Mouse (Mus musculus): ENCODE data around the gene Atad3a. TPM values are rescaled to one million over a fixed set of nuclear protein-coding genes. Genes with fewer than 3 reads are reported as not detected.

Atad3a gene
- polyA plus RNA-seq, 1 experiment from 2014 or later, result 110 TPM

DNA sequence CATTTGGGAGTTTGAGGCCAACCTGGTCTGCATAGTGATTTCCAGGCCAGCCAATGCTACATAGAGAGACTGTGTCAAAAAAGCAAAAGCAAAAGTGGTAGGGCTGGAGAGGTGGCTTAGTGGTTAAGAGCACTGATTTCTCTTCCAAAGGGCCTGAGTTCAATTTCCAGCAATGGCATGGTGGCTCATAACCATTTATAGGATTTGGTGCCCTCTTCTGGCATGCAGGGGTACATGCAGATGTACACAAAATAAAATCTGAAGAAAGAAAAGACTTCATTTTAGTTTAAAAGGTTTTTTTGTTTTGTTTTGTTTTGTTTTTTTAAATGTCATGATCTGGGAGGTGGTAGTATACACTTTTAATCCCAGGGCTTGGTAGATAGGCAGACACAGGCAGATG lies 60.5 kb downstream of the Atad3a start:
- Histone ChIP-seq H3K9me3 (replicated peaks) (no peaks in the 10 kb centered on the region), H3K36me3 (no peaks in the 10 kb centered on the region), H3K4me2 (no peak overlapping the region), H3K27me3 (replicated peaks) (peaks cover 20% of the 10 kb centered on the region), H3K4me1 (peaks cover 9% of the 10 kb centered on the region), H3K4me3 (no peak overlapping the region), H3K27ac (no peak overlapping the region), H3K9ac (no peak overlapping the region)
- no peak for ATAC-seq

DNA sequence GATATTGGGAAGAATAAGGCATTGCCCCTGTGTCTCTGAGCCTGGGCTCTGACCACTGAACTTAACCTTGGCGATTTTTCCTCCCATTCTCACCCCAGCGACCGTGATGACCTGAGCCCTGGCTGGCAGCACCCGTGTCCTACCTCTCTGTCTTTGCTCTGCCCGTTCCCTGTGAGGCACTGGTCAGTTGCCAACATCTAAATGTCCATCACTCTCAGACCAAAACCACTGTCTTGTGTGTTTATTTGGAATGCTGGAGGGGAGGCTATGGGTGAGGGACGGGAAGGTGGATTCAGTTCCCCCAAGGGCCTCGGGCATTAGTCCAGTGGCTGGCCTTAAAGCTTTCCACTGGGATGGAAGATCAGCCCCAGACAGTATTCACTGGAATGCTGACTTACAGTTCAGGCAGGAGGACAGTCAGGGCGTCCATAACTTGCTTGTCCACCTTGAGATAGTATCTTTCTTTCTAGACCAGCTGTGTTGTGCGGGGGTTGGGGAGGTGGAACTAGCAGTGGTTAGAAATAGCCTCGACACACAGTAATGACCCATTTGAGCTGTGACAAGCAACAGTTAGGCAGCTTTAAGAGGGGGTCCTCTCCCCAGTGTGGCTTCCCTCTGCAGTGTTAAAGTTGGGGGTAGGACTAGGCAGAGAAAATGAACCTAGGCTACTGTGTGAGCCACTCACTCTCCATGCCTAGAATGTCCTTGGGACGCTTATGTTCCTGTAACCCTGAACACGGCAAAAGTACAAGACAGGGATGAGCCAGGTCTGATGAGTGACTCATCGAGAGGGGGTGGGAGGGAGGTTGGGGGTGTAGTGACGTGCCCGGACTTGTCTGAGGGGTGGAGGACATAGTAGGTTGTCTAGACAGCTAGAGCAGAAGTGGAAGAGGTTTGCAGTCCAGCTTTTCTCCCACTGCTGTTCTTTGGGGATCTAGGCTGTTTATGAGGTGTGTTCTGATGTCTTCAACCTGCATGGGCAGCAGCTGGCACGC lies 64.3 kb downstream of the Atad3a start:
- 46% methylated on average over 16 of the region's 16 CpGs for WGBS (ENCODE audit: insufficient replicate concordance)
- ATAC-seq, result no peak

DNA sequence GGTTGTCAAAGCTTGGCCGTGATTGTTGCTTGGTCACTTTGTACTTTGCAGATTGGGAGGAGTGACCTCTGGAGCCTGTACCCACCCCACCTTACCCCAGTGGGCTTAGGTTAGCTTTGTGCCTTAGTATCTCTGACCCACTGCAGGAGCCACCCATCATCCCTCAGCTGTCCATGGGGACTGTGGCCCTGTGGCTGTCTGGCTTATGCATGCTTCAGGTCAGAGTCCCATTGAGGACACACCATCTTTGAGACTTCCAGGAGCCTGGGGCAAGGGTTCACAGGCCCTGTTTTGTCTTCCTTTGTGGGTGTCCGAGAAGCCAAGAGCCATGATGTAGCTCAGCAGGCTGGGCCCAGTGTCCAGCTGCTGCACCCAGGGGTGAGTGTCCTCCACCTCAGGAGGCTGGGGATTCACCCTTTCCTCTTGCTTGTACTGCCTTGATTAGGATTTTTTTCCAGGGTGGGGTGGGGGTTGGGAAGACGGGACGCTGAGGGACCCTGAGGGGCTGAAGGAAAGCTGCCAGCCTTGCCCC lies 65.3 kb downstream of the Atad3a start:
- H3K4me2 ChIP-seq, result peak overlapping the region; percentile 82
- H3K9ac ChIP-seq, result no peak overlapping the region
- WGBS (ENCODE audit: insufficient replicate concordance), result 65% methylated on average over 4 of the region's 4 CpGs
- H3K4me1 ChIP-seq, result peaks cover 9% of the 10 kb centered on the region
- no peak for ATAC-seq
- H3K4me3 ChIP-seq, result no peak overlapping the region
- H3K27me3 ChIP-seq (replicated peaks), result peaks cover 66% of the 10 kb centered on the region
- no peaks in the 10 kb centered on the region for H3K9me3 ChIP-seq (replicated peaks)
- H3K36me3 ChIP-seq, result no peaks in the 10 kb centered on the region
- H3K27ac ChIP-seq, result no peak overlapping the region

More for the DNA sequence above, 64.3 kb downstream of the Atad3a start:
- Histone ChIP-seq H3K4me1 (peaks cover 9% of the 10 kb centered on the region), H3K9me3 (replicated peaks) (no peaks in the 10 kb centered on the region), H3K4me2 (no peak overlapping the region), H3K27ac (no peak overlapping the region), H3K4me3 (no peak overlapping the region), H3K27me3 (replicated peaks) (peaks cover 57% of the 10 kb centered on the region), H3K36me3 (no peaks in the 10 kb centered on the region), H3K9ac (no peak overlapping the region)

- peak; percentile 21; the same call in 1 of the 2 replicates for ATAC-seq
- Histone ChIP-seq H3K9ac (peak overlapping the region; percentile 58; the same call in 1 of the 2 replicates), H3K4me1 (peaks cover 9% of the 10 kb centered on the region), H3K9me3 (replicated peaks) (no peaks in the 10 kb centered on the region), H3K27me3 (replicated peaks) (peaks cover 70% of the 10 kb centered on the region), H3K4me2 (peak overlapping the region; percentile 82), H3K36me3 (no peaks in the 10 kb centered on the region), H3K4me3 (peak overlapping the region; percentile 61), H3K27ac (0 out of 2 replicates have a peak overlapping the region, but pooled peaks have one; percentile 20)
- WGBS (ENCODE audit: insufficient replicate concordance), result 1% methylated on average over 92 of the region's 92 CpGs
Measured at GRCm38 (mm10) chr4:155694482-155695401, 66.2 kb downstream of the Atad3a start.

DNA sequence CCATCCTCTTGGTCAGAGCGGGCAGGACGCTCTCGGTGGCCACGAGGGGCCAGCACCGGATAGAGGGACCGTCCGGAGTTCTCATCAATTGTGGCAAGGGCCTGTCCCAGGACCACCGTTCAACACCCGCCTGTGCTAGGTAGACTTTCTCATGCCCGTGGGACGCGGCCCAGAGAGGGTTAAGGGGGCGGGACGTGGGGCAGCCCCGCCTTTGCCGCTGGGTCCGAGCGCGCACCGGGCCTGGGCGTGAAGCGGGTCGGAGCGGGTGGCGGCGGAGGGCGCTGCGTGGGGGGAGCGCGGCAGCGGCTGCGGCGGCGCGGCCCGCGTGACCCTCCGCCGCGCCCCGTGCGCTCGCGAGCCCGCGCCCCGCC lies 66.8 kb downstream of the Atad3a start, which contains the start of gene Fndc10:
Gene Fndc10 (plus strand): TSS at position 232 of the 371 bp plus-strand sequence.
- peaks cover 70% of the 10 kb centered on the region for H3K27me3 ChIP-seq (replicated peaks)

DNA sequence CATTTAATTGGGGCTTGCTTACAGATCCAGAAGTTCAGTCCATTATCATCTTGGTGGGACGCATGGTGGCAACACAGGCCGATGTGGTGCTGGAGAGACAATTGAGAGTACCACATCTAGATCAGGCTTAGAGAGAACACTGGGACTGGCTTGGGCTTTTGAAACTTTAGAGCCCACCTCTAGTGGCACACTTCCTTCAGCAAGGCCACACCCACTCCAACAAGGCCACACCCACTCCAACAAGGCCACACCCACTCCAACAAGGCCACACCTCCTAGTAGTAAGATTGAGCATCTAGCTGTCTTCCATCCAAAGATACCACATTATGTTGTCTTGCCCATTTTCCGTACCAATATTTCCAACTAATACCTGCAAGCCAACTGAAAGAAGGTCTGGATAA lies 68.5 kb downstream of the Atad3a start:
- Histone ChIP-seq H3K4me1 (peaks cover 9% of the 10 kb centered on the region), H3K9ac (no peak overlapping the region), H3K4me3 (no peak overlapping the region), H3K4me2 (no peak overlapping the region), H3K36me3 (no peaks in the 10 kb centered on the region), H3K27me3 (replicated peaks) (peaks cover 70% of the 10 kb centered on the region), H3K9me3 (replicated peaks) (no peaks in the 10 kb centered on the region), H3K27ac (no peak overlapping the region)
- WGBS (ENCODE audit: insufficient replicate concordance), result 84% methylated on average over 3 of the region's 3 CpGs
- no peak for ATAC-seq

More for the DNA sequence above, 66.8 kb downstream of the Atad3a start, which contains the start of gene Fndc10:
- Histone ChIP-seq H3K4me3 (peak within 1 kb of the TSS; percentile 61), H3K4me1 (peaks cover 9% of the 10 kb centered on the region), H3K9me3 (replicated peaks) (no peaks in the 10 kb centered on the region), H3K36me3 (no peaks in the 10 kb centered on the region), H3K4me2 (peak within 1 kb of the TSS; percentile 82), H3K9ac (peak within 1 kb of the TSS; percentile 58; the same call in 1 of the 2 replicates), H3K27ac (0 out of 2 replicates have a peak within 1 kb of the TSS, but pooled peaks have one; percentile 20)
- peak; percentile 41; the same call in 1 of the 2 replicates for ATAC-seq
- 1% methylated on average over 39 of the region's 47 CpGs for WGBS (ENCODE audit: insufficient replicate concordance)

Small RNA genes lying within 50 kb of the gene (microRNA-seq; reads per million reads assigned to microRNA genes)
- gene Gm27743, result not detected

Other genes starting within 250 kb of the Atad3a start
- 75.9 and 78.0 TPM in 2 replicates for gene Nadk, start 198.7 kb downstream of the Atad3a start, polyA plus RNA-seq (2016; fragmentation: Nextera tagmentation; extraction: Ambion mirVana)
- gene Slc35e2, start 159.7 kb downstream of the Atad3a start, polyA plus RNA-seq (2016; fragmentation: Nextera tagmentation; extraction: Ambion mirVana), result 7.1 and 7.3 TPM in 2 replicates
- gene Cdk11b, start 136.2 kb downstream of the Atad3a start, polyA plus RNA-seq (2016; fragmentation: Nextera tagmentation; extraction: Ambion mirVana), result 41.1 and 45.5 TPM in 2 replicates
- gene Gm10563, start 115.7 kb downstream of the Atad3a start, polyA plus RNA-seq (2016; fragmentation: Nextera tagmentation; extraction: Ambion mirVana), result not detected in 2 replicates
- 8.1 and 9.2 TPM in 2 replicates for gene Mmp23, start 107.7 kb downstream of the Atad3a start, polyA plus RNA-seq (2016; fragmentation: Nextera tagmentation; extraction: Ambion mirVana)
- 7.2 and 7.4 TPM in 2 replicates for gene Mib2, start 91.9 kb downstream of the Atad3a start, polyA plus RNA-seq (2016; fragmentation: Nextera tagmentation; extraction: Ambion mirVana)
- gene Fndc10, start 66.8 kb downstream of the Atad3a start, polyA plus RNA-seq (2016; fragmentation: Nextera tagmentation; extraction: Ambion mirVana), result 1.9 and 2.0 TPM in 2 replicates
- 80.8 and 91.2 TPM in 2 replicates for gene Ssu72, start 56.3 kb downstream of the Atad3a start, polyA plus RNA-seq (2016; fragmentation: Nextera tagmentation; extraction: Ambion mirVana)
- 0.17 and 0.24 TPM in 2 replicates for gene Tmem240, start 26.3 kb downstream of the Atad3a start, polyA plus RNA-seq (2016; fragmentation: Nextera tagmentation; extraction: Ambion mirVana)
- 0.49 and 0.73 TPM in 2 replicates for gene Vwa1, start 13.6 kb upstream of the Atad3a start, polyA plus RNA-seq (2016; fragmentation: Nextera tagmentation; extraction: Ambion mirVana)
- 0.32 TPM in 2 replicates for gene Tmem88b, start 24.8 kb upstream of the Atad3a start, polyA plus RNA-seq (2016; fragmentation: Nextera tagmentation; extraction: Ambion mirVana)
- gene Ankrd65, start 29.3 kb upstream of the Atad3a start, polyA plus RNA-seq (2016; fragmentation: Nextera tagmentation; extraction: Ambion mirVana), result not detected in 2 replicates
- gene Mrpl20, start 41.8 kb upstream of the Atad3a start, polyA plus RNA-seq (2016; fragmentation: Nextera tagmentation; extraction: Ambion mirVana), result 223 and 228 TPM in 2 replicates
- gene Ccnl2, start 51.4 kb upstream of the Atad3a start, polyA plus RNA-seq (2016; fragmentation: Nextera tagmentation; extraction: Ambion mirVana), result 98.8 and 101 TPM in 2 replicates
- gene Aurkaip1, start 70.2 kb upstream of the Atad3a start, polyA plus RNA-seq (2016; fragmentation: Nextera tagmentation; extraction: Ambion mirVana), result 146 and 153 TPM in 2 replicates
- gene Mxra8, start 78.6 kb upstream of the Atad3a start, polyA plus RNA-seq (2016; fragmentation: Nextera tagmentation; extraction: Ambion mirVana), result 8.1 and 9.2 TPM in 2 replicates
- 10.7 and 12.1 TPM in 2 replicates for gene Dvl1, start 86.3 kb upstream of the Atad3a start, polyA plus RNA-seq (2016; fragmentation: Nextera tagmentation; extraction: Ambion mirVana)
- 0.07 and 0.11 TPM in 2 replicates for gene Tas1r3, start 102.3 kb upstream of the Atad3a start, polyA plus RNA-seq (2016; fragmentation: Nextera tagmentation; extraction: Ambion mirVana)
- 10.3 and 10.8 TPM in 2 replicates for gene Cptp, start 108.3 kb upstream of the Atad3a start, polyA plus RNA-seq (2016; fragmentation: Nextera tagmentation; extraction: Ambion mirVana)
- 50.0 and 51.4 TPM in 2 replicates for gene Ints11, start 108.5 kb upstream of the Atad3a start, polyA plus RNA-seq (2016; fragmentation: Nextera tagmentation; extraction: Ambion mirVana)
- 32.7 and 33.6 TPM in 2 replicates for gene Pusl1, start 130.7 kb upstream of the Atad3a start, polyA plus RNA-seq (2016; fragmentation: Nextera tagmentation; extraction: Ambion mirVana)
- gene Acap3, start 130.7 kb upstream of the Atad3a start, polyA plus RNA-seq (2016; fragmentation: Nextera tagmentation; extraction: Ambion mirVana), result 13.4 and 13.6 TPM in 2 replicates
- gene Ube2j2, start 182.7 kb upstream of the Atad3a start, polyA plus RNA-seq (2016; fragmentation: Nextera tagmentation; extraction: Ambion mirVana), result 106 and 111 TPM in 2 replicates
- gene C1qtnf12, start 201.2 kb upstream of the Atad3a start, polyA plus RNA-seq (2016; fragmentation: Nextera tagmentation; extraction: Ambion mirVana), result 45.0 and 48.8 TPM in 2 replicates
- gene B3galt6, start 231.6 kb upstream of the Atad3a start, polyA plus RNA-seq (2016; fragmentation: Nextera tagmentation; extraction: Ambion mirVana), result 8.2 and 8.7 TPM in 2 replicates
- 93.4 and 93.9 TPM in 2 replicates for gene Sdf4, start 231.8 kb upstream of the Atad3a start, polyA plus RNA-seq (2016; fragmentation: Nextera tagmentation; extraction: Ambion mirVana)

Data from liver, embryonic 12.5 days (tissue).